Mouse (Mus musculus) megakaryocyte, embryonic 14.5 days (primary cell): ENCODE measurements at regions not wholly inside any gene's neighbourhood (a gene's known extent, or its start where the extent isn't known, plus 50 kb on each side); places are given as distances from the start of the nearest gene placed in this dataset.

Source experiments
- H3K27me3 ChIP-seq: replicated peaks from 2 replicates; pipeline ENCODE3; 2012; ENCODE audit warnings: inconsistent platforms
- H3K36me3 ChIP-seq: replicated peaks from 2 replicates; pipeline ENCODE3; 2012; ENCODE audit warnings: low read length, inconsistent platforms, mixed read lengths
- H3K4me1 ChIP-seq: 2 replicates; pipeline ENCODE4 v1.6.1; 2012; ENCODE audit warnings: inconsistent platforms
- H3K4me3 ChIP-seq: replicated peaks from 2 replicates; pipeline ENCODE3; 2012; ENCODE audit warnings: moderate library complexity, mild to moderate bottlenecking, inconsistent platforms
- H3K9me3 ChIP-seq: 2 replicates; pipeline ENCODE4 v1.6.1; 2012; ENCODE audit warnings: inconsistent platforms
- FLI1 ChIP-seq: IDR thresholded peaks from 2 replicates; pipeline ENCODE4 v1.6.1; 2012; ENCODE audit warnings: low read length, inconsistent platforms, mixed read lengths
- GATA1 ChIP-seq: IDR thresholded peaks from 3 replicates; pipeline ENCODE4 v1.6.1; 2012; ENCODE audit warnings: mixed read lengths, low read length, inconsistent platforms, borderline replicate concordance

GRCm38 (mm10) chr11:19441936-19442335 lies 423.2 kb upstream of the Meis1 start:
- no peaks in the 10 kb centered on the region for H3K27me3 ChIP-seq
- no peak overlapping the region for H3K4me3 ChIP-seq
- no peak for TF ChIP-seq GATA1
- no peaks in the 10 kb centered on the region for H3K36me3 ChIP-seq
- H3K4me1 ChIP-seq: no peaks in the 10 kb centered on the region
- peaks cover 12% of the 10 kb centered on the region for H3K9me3 ChIP-seq

- Histone ChIP-seq H3K9me3 (no peaks in the 10 kb centered on the region), H3K36me3 (no peaks in the 10 kb centered on the region), H3K27me3 (no peaks in the 10 kb centered on the region), H3K4me3 (no peak overlapping the region), H3K4me1 (no peaks in the 10 kb centered on the region)
- TF ChIP-seq FLI1: no peak
- TF ChIP-seq GATA1: no peak
These were observed 436.9 kb upstream of the Meis1 start for GRCm38 (mm10) chr11:19455391-19456290.

GRCm38 (mm10) chr11:19456577-19456976 lies 437.8 kb upstream of the Meis1 start:
- TF ChIP-seq FLI1 (no peak), GATA1 (no peak)
- Histone ChIP-seq H3K4me3 (no peak overlapping the region), H3K9me3 (no peaks in the 10 kb centered on the region), H3K4me1 (no peaks in the 10 kb centered on the region), H3K27me3 (no peaks in the 10 kb centered on the region), H3K36me3 (no peaks in the 10 kb centered on the region)

- no peaks in the 10 kb centered on the region for H3K27me3 ChIP-seq
- H3K4me1 ChIP-seq: no peaks in the 10 kb centered on the region
- H3K36me3 ChIP-seq: no peaks in the 10 kb centered on the region
- no peak for TF ChIP-seq FLI1
- no peak overlapping the region for H3K4me3 ChIP-seq
- H3K9me3 ChIP-seq: peaks cover 16% of the 10 kb centered on the region; the same call in 1 of the 2 replicates
These were observed 445.1 kb upstream of the Meis1 start for GRCm38 (mm10) chr11:19463730-19464358.

- Histone ChIP-seq H3K4me3 (no peak overlapping the region), H3K27me3 (no peaks in the 10 kb centered on the region), H3K4me1 (no peaks in the 10 kb centered on the region), H3K36me3 (no peaks in the 10 kb centered on the region), H3K9me3 (peaks cover 16% of the 10 kb centered on the region; the same call in 1 of the 2 replicates)
- no peak for TF ChIP-seq FLI1
- TF ChIP-seq GATA1: no peak
These were observed 449.6 kb upstream of the Meis1 start for GRCm38 (mm10) chr11:19468373-19468772.

- no peaks in the 10 kb centered on the region for H3K4me1 ChIP-seq
- no peaks in the 10 kb centered on the region for H3K27me3 ChIP-seq
- no peak overlapping the region for H3K4me3 ChIP-seq
- peaks cover 17% of the 10 kb centered on the region; the same call in 1 of the 2 replicates for H3K9me3 ChIP-seq
- H3K36me3 ChIP-seq: no peaks in the 10 kb centered on the region
- no peak for TF ChIP-seq GATA1
- TF ChIP-seq FLI1: no peak
These were observed 450.0 kb upstream of the Meis1 start for GRCm38 (mm10) chr11:19468803-19469202.

GRCm38 (mm10) chr11:19470648-19471341 lies 452.0 kb upstream of the Meis1 start:
- no peaks in the 10 kb centered on the region for H3K27me3 ChIP-seq
- no peaks in the 10 kb centered on the region for H3K36me3 ChIP-seq
- peaks cover 16% of the 10 kb centered on the region; the same call in 1 of the 2 replicates for H3K9me3 ChIP-seq
- H3K4me3 ChIP-seq: no peak overlapping the region
- TF ChIP-seq GATA1 (no peak), FLI1 (no peak)
- no peaks in the 10 kb centered on the region for H3K4me1 ChIP-seq

GRCm38 (mm10) chr11:19475068-19475786 lies 448.9 kb upstream of the Spred2 start:
- Histone ChIP-seq H3K36me3 (no peaks in the 10 kb centered on the region), H3K4me1 (no peaks in the 10 kb centered on the region), H3K27me3 (no peaks in the 10 kb centered on the region), H3K4me3 (no peak overlapping the region), H3K9me3 (0 out of 2 replicates have a peak, but pooled peaks cover 10% of the 10 kb centered on the region)
- TF ChIP-seq GATA1 (no peak), FLI1 (no peak)

- Histone ChIP-seq H3K4me3 (no peak overlapping the region), H3K4me1 (no peaks in the 10 kb centered on the region), H3K36me3 (no peaks in the 10 kb centered on the region), H3K27me3 (no peaks in the 10 kb centered on the region), H3K9me3 (peaks cover 8% of the 10 kb centered on the region; the same call in 1 of the 2 replicates)
- no peak for TF ChIP-seq FLI1
- no peak for TF ChIP-seq GATA1
These were observed 431.0 kb upstream of the Spred2 start for GRCm38 (mm10) chr11:19493089-19493756.
